Mouse (Mus musculus) stomach, postnatal 0 days (tissue): Measurements from ENCODE around the gene Aldh9a1.

Source experiments
- CTCF ChIP-seq: IDR thresholded peaks from 2 replicates; pipeline ENCODE4 v1.5.1; 2016; ENCODE audit warnings: antibody characterized with exemption, low read depth, mild to moderate bottlenecking, moderate library complexity
- EP300 ChIP-seq: optimal IDR thresholded peaks from 2 replicates; pipeline ENCODE3; 2016; ENCODE audit warnings: antibody characterized with exemption

DNA sequence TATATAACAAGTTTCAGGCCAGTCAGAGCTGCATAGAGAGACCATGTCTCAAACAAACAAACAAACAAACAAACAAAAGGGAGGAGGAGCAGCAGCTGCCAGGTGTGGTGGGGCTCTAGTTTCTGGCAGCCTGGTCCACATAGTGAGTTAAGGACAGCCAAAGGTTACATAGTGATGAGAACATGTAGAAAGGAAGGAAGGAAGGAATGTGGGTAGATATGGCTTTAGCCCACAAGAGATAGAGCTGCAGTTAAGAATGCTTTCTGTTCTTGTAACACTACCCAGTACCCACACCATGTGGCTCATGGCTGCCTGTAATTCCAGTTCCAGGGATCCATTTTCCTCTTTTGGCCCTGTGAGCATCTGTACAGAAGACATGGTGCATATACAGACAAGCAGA is 37.4 kb upstream of the Aldh9a1 start:
- TF ChIP-seq CTCF (no peak), EP300 (no peak)
